Mouse (Mus musculus) erythroid progenitor cell, adult 5-6 weeks (primary cell): ENCODE results near the gene Vmn1r23. TPM values are rescaled to one million over a fixed set of nuclear protein-coding genes. Genes with fewer than 3 reads are reported as not detected.
"Not testable (repeated sequence)": the region's sequence is repeated elsewhere in the genome, so short reads cannot be mapped to it uniquely, and the experiment has no call there.

Experiments used
- ATAC-seq: replicated peaks from 2 replicates; pipeline ENCODE4 v1.8.0; 2016; ENCODE audit warnings: moderate number of reproducible peaks, mild to moderate bottlenecking, moderate TSS enrichment, inconsistent platforms; ENCODE audit not compliant: poor library complexity, low FRiP score, severe bottlenecking
- total RNA-seq, 2 experiments: library from RNA; stranded (forward) in 1 of 2; stranded (reverse) in 1 of 2; fragments of 150-400 nt in 1 of 2; fragments of 186-747, 209-891 nt in 1 of 2; gene quantifications; 2 replicates each; pipeline versions ENCODE4 v1.2.3 to v1.2.4; 2015 to 2017; ENCODE audit warnings: low replicate concordance in 2 of 2

Gene Vmn1r23
- not detected in 2 replicates for total RNA-seq (2015; ENCODE audit: low replicate concordance)
- not detected in 2 replicates for total RNA-seq (2017; ENCODE audit: low replicate concordance)

GRCm38 (mm10) chr6:57926738-57927137 is at the start of gene Vmn1r23:
TSS of gene Vmn1r23 (minus strand) at chr6:57926838.
- ATAC-seq = no peak

DNA sequence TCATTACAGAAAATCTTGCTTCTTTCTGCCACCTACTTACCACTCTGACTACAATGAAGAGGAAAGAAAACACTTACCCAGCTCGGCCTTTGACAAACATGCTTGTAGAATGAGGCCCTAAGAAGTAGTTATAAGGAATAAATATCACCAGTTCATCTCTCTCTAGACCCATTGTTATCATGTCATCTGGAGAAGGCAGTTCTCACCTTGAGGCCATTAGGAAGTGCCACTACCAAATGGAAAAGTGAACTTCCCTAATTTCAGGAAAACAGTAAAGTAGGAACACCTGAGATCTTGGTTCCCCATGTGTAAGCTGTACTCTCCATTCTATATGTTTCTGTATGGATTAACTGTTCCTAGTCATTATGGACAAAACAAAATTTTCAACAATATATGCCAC is 34.8 kb upstream of the Vmn1r23 start, which contains the start of gene Vmn1r24:
TSS of gene Vmn1r24 (minus strand) at position 101 of the 400 bp plus-strand sequence.
- ATAC-seq = not testable (repeated sequence)

DNA sequence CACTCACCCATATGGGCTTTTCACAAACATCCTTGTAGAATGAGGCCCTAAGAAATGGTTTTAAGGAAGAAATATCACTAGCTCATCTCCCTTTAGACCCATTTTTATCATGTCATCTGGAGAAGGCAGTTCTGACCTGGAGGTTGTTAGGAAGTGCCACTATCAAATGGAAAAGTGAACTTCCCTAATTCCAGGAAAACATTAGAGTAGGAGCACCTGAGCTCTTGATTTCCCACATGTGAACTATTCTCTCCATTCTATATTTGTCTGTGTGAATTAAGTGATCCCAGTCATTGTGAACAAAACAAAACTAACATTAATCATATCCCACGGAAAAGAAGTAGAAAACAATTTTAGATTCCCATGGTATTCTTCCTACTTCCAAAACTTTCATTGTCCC is 18.7 kb downstream of the Vmn1r23 start, which contains the start of gene Vmn1r22:
TSS of gene Vmn1r22 (minus strand) at position 101 of the 400 bp plus-strand sequence.
- ATAC-seq = no peak

Other genes with a start within 250 kb of the Vmn1r23 start
- 5.4 and 7.1 TPM in 2 replicates for gene Pyurf, start 234.8 kb downstream of the Vmn1r23 start, total RNA-seq (2015; ENCODE audit: low replicate concordance)
- gene Pyurf, start 234.8 kb downstream of the Vmn1r23 start, total RNA-seq (2017; ENCODE audit: low replicate concordance) = 8.4 and 12.8 TPM in 2 replicates
- 50.1 and 53.7 TPM in 2 replicates for gene Lancl2, start 224.3 kb downstream of the Vmn1r23 start, total RNA-seq (2015; ENCODE audit: low replicate concordance)
- 38.6 and 56.5 TPM in 2 replicates for gene Lancl2, start 224.3 kb downstream of the Vmn1r23 start, total RNA-seq (2017; ENCODE audit: low replicate concordance)
- 256 and 266 TPM in 2 replicates for gene Vopp1, start 101.7 kb downstream of the Vmn1r23 start, total RNA-seq (2015; ENCODE audit: low replicate concordance)
- 264 and 267 TPM in 2 replicates for gene Vopp1, start 101.7 kb downstream of the Vmn1r23 start, total RNA-seq (2017; ENCODE audit: low replicate concordance)
- gene Vmn1r21, start 76.5 kb downstream of the Vmn1r23 start, total RNA-seq (2015; ENCODE audit: low replicate concordance) = not detected in 2 replicates
- not detected in 2 replicates for gene Vmn1r21, start 76.5 kb downstream of the Vmn1r23 start, total RNA-seq (2017; ENCODE audit: low replicate concordance)
- not detected in 2 replicates for gene Vmn1r22, start 18.8 kb downstream of the Vmn1r23 start, total RNA-seq (2015; ENCODE audit: low replicate concordance)
- gene Vmn1r22, start 18.8 kb downstream of the Vmn1r23 start, total RNA-seq (2017; ENCODE audit: low replicate concordance) = not detected in 2 replicates
- gene Vmn1r24, start 34.7 kb upstream of the Vmn1r23 start, total RNA-seq (2015; ENCODE audit: low replicate concordance) = not detected in 2 replicates
- not detected in 2 replicates for gene Vmn1r24, start 34.7 kb upstream of the Vmn1r23 start, total RNA-seq (2017; ENCODE audit: low replicate concordance)
- gene Vmn1r25, start 54.0 kb upstream of the Vmn1r23 start, total RNA-seq (2015; ENCODE audit: low replicate concordance) = not detected in 2 replicates
- not detected in 2 replicates for gene Vmn1r25, start 54.0 kb upstream of the Vmn1r23 start, total RNA-seq (2017; ENCODE audit: low replicate concordance)
- gene Vmn1r26, start 88.3 kb upstream of the Vmn1r23 start, total RNA-seq (2015; ENCODE audit: low replicate concordance) = not detected in 2 replicates
- not detected in 2 replicates for gene Vmn1r26, start 88.3 kb upstream of the Vmn1r23 start, total RNA-seq (2017; ENCODE audit: low replicate concordance)